Mouse (Mus musculus) granulocyte monocyte progenitor cell, adult 5-6 weeks (primary cell): Measurements from ENCODE around the gene Ddr1. TPM values are rescaled to one million over a fixed set of nuclear protein-coding genes. Genes with fewer than 3 reads are reported as not detected.
"Not testable (repeated sequence)": the region's sequence is repeated elsewhere in the genome, so short reads cannot be mapped to it uniquely, and the experiment has no call there.

Experiments
- ATAC-seq: replicated peaks from 2 replicates; pipeline ENCODE4 v1.8.0; 2016; ENCODE audit warnings: mild to moderate bottlenecking, moderate TSS enrichment, inconsistent platforms; ENCODE audit not compliant: poor library complexity, severe bottlenecking
- total RNA-seq, 2 experiments: library from RNA; stranded (forward) in 1 of 2; stranded (reverse) in 1 of 2; fragments of 200-712, 200-1000 nt in 1 of 2; fragments of >200 nt in 1 of 2; fragmentation: Nextera tagmentation in 1 of 2; gene quantifications; 2 replicates each; pipeline ENCODE4 v1.2.3; 2014 to 2017

Gene Ddr1
- total RNA-seq (2014; fragmentation: Nextera tagmentation) (not detected in 2 replicates), total RNA-seq (2017) (not detected in 2 replicates)

GRCm38 (mm10) chr17:35704621-35705464, at the start of gene Ddr1:
Gene Ddr1 (minus strand): TSS chr17:35704621.
- 0 out of 2 replicates have a peak, but pooled peaks have one; percentile 12 for ATAC-seq

- no peak for ATAC-seq
Measured at GRCm38 (mm10) chr17:35753668-35754067, 49.2 kb upstream of the Ddr1 start.

GRCm38 (mm10) chr17:35752221-35752811, 47.9 kb upstream of the Ddr1 start:
- peak; percentile 83 for ATAC-seq

GRCm38 (mm10) chr17:35749685-35750084, 45.3 kb upstream of the Ddr1 start:
- ATAC-seq, result no peak

- ATAC-seq, result no peak
Measured at GRCm38 (mm10) chr17:35744361-35744760, 39.9 kb upstream of the Ddr1 start.

GRCm38 (mm10) chr17:35742948-35743347, 38.5 kb upstream of the Ddr1 start:
- ATAC-seq, result no peak

GRCm38 (mm10) chr17:35741589-35742226, 37.3 kb upstream of the Ddr1 start:
- no peak for ATAC-seq

- peak; percentile 64 for ATAC-seq
Measured at GRCm38 (mm10) chr17:35740276-35740880, 36.0 kb upstream of the Ddr1 start.

GRCm38 (mm10) chr17:35739675-35740074, 35.3 kb upstream of the Ddr1 start:
- ATAC-seq, result peak; percentile 38

GRCm38 (mm10) chr17:35737743-35738142, 33.3 kb upstream of the Ddr1 start:
- ATAC-seq, result peak; percentile 34

GRCm38 (mm10) chr17:35736280-35736960, 32.0 kb upstream of the Ddr1 start:
- ATAC-seq, result peak; percentile 70

- no peak for ATAC-seq
Measured at GRCm38 (mm10) chr17:35734478-35734877, 30.1 kb upstream of the Ddr1 start.

- no peak for ATAC-seq
Measured at GRCm38 (mm10) chr17:35733398-35733797, 29.0 kb upstream of the Ddr1 start.

- no peak for ATAC-seq
Measured at GRCm38 (mm10) chr17:35731431-35732145, 27.2 kb upstream of the Ddr1 start.

- ATAC-seq, result not testable (repeated sequence)
Measured at GRCm38 (mm10) chr17:35730112-35730511, 25.7 kb upstream of the Ddr1 start.

GRCm38 (mm10) chr17:35728821-35729220, 24.4 kb upstream of the Ddr1 start:
- ATAC-seq, result no peak

- ATAC-seq, result no peak
Measured at GRCm38 (mm10) chr17:35727471-35728205, 23.2 kb upstream of the Ddr1 start.

- no peak for ATAC-seq
Measured at GRCm38 (mm10) chr17:35727028-35727427, 22.6 kb upstream of the Ddr1 start.
